Mouse (Mus musculus) right cerebral cortex, postnatal 4 days (tissue): ENCODE data around the gene Map4k1.

Source experiments
- DNase-seq: peaks from one replicate; pipeline ENCODE4 v3.0.0-alpha.2; 2022

The Map4k1 gene

DNA sequence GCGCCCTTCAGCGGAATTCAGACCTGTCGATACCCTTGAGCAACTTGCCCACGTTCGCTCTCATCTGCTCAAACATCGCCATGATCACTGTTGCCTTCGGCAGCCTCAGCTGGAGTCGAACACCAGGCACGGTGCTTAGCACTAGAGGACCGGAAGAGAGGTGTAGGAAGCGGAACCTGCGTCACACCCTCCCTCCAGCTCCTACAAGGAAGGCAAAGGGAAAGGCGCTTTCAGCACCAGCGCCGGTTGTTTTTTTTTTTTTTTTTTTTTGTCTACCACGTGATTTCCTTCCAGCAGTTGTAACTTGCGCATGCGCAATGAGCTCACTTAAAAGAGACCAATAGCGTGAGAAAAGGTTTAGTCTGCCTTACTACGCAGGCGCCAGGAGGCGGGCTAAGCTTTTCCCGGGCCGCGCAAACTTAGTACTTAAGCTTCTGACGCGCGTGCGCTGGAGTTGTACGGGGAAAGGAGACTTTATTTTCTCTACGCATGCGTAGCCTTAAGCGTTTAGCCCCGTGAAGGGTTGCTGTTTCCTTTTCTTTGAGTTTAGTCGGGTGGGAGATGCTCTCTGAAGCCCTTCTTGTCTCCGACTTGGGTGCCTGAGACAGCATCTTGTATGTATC is at the start of gene Map4k1, which contains the start of gene Eif3k:
Gene Map4k1, plus strand, starts transcription at position 400 of the 623 bp plus-strand sequence.
Gene Eif3k, minus strand, starts transcription at position 214 of the 623 bp plus-strand sequence.
- peak; percentile 96 for DNase-seq

DNA sequence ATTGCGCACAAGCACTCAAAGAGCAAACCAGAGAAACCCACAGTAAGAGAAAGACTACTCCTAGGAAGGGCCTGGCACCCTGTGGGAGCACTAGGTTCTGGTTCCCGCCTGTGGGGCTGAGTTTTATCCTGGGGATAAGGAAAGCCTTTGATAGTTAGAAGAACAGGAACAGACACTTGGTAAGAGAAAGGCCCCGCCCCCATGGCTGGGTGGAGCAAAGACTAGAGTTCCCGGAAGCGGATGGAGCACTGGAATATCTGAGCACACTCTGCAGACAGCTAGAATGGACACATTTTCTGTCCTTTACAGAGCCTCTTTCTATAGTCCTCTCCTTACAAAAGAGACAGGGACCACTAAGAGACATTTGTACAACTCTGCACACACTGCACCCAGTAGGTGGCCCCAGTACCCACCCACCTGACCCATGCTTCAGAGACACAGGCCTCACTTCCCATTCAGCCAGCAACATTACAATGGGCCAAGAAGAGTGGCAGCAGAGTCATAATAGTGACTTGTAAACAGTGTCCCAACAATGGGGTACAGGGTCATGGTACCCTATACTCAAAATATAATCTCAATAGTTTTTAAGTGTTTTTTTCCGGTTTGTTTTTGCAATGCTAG is 49.3 kb upstream of the Map4k1 start:
- no peak for DNase-seq

DNA sequence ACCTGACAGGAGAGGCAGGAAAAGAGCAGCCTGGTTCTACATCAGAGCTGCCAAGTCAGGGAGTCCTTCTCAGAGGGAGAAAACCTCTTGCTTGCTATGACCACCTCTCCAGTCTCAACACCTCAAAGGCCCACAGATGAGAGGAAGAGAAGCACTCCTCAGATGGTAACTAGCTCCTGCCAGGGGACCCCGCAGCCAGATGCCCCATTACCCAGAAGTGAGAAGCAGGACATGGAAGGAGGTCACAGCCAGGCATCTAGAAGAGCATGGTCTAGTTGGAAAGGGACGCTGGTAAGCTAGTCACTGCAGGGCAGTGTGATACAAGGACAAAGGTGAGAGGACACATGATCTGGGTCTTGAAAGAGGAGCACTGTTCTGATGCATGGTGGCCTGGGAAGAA is 48.0 kb upstream of the Map4k1 start:
- no peak for DNase-seq

DNA sequence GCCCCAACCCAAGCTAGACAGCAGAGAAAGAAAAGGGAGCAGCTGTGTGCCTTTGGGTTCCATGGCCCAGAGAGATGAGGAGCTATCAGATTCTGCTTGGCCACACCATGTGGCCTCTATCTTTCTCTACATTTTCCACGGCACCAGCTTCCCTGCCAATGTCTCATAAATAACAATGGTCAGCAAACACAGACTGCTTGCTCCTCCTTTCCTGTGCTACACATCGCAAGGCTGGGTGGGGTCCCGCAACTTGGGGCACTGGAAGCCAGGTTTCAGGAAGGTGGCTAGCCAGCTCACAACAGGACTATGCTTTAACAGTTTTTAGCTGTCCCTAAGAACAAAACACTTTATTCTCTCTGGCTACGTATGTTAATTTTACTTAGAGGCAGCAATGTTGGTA is 45.1 kb upstream of the Map4k1 start:
- DNase-seq, result no peak

DNA sequence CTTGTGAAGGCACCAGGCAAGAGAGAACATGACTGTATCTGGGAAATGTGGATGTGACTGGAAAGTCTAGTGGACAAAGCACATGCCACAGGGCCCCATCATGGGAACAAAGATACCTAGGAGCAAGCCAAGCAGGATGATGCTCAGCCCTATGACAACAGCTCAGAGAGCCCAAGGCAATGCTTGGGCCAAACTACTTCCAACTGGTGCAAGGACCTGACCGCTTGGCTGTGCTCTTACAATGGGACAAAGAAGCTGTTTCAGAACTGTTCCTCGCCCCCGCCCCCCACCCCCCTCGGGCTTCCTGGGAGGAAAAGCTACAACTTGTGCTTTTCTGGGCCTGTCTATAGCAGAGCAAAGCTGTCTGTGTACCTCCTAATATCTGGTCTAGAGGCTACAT is 43.2 kb upstream of the Map4k1 start:
- no peak for DNase-seq

DNA sequence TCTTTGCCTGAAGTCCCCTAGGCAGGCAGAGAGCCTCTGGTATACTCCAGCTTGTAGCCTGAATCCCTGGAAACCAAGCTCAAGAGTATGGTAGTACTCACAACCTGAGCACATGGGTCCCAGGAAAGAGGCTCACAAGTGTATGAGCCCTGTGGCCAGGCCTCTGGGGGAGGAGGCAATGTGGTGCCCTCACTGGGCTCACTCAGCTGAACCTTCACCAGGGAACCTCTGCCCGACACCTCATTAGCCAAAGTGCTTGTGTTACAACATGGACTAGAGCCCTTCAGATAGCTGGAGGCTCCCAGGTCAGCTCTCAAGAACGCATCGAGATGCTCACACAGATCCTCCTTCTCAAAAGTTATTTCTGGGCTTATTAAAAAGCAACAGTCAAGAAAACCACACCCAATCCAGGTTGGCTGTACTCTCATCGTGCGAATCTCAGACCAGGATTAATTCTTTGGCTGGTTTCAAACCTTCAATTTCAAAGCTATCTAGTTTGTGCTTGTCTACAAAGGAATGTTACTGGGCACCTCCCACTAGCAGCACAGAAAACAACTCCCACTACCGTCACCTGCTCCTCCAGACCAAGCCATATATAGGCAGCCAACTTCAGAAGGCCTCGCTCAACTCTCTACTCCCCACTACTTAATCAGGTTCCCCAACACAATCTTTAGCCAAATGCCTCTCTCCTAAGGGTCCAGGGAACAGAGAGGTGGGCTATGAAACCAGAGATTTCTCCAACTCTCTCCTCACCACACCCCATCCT is 42.2 kb upstream of the Map4k1 start:
- DNase-seq, result no peak

DNA sequence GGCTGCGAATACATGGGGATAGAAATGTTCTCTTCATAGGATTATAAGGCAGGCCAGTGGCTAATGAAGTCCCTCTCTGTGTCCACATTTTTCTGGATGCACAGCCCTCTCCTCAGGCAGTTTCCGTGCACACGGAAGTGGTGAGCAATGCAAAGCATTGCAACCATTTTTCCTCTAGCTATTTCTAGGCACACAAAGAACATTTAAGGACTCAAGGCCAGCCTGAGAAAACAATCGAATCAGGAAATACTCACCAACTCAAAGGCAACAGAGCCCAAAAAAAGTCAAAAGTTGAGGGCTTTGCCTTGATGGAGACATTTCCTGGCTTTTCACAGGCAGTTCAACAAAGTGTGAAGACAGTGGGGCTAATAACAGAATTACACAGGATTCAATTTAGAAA is 40.7 kb upstream of the Map4k1 start:
- no peak for DNase-seq

DNA sequence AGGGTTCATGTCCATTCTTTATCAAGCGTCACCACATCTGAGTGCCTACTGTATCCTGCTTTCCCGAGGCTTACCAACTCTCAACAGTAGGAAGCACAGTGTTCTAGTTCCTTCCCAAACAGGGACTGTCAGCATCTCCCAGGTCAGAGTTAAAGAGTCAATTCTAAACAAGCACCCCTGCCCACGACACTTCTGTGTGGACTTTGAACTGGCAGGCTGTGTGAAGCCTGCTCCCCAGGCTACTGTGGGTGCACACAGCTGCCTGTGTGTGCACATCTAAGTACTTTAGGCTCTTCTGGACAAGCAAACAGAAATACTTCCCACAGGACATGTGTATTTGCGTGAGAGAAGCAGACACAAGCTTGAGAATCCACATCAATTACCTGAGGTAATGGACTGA is 40.3 kb upstream of the Map4k1 start:
- no peak for DNase-seq

DNA sequence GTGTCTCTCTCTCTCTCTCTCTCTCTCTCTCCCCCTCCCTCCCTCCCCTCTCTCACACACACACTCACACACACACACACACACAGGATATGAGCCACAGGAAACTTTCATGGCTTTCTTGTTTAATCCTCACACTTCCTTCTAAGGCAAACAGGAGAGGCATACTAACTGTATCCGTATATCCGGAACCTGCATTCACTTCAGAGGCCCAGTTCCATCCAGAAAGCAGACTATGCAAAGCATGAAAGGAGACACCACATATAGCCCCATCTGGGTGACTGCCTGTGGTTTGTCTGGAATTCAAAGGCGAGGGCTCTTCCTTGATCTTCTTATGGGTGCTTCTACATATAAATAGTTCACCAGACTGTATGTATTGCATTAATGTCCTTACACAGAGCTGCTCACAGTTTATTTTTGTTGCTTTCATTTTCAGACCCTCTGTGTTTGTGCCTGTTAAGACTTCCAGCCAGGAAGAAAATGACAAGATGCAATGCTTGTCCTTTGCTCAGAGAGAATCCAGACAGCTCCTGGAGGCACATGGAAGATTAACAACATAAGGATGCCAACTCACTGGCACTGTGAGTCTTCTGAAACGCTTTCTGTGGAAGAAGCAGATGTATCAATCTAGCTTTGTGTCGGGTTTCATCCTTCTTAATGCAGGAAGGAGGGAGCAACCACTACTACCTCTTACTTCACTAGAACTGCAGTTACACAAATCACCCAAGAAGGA is 38.2 kb upstream of the Map4k1 start:
- no peak for DNase-seq

DNA sequence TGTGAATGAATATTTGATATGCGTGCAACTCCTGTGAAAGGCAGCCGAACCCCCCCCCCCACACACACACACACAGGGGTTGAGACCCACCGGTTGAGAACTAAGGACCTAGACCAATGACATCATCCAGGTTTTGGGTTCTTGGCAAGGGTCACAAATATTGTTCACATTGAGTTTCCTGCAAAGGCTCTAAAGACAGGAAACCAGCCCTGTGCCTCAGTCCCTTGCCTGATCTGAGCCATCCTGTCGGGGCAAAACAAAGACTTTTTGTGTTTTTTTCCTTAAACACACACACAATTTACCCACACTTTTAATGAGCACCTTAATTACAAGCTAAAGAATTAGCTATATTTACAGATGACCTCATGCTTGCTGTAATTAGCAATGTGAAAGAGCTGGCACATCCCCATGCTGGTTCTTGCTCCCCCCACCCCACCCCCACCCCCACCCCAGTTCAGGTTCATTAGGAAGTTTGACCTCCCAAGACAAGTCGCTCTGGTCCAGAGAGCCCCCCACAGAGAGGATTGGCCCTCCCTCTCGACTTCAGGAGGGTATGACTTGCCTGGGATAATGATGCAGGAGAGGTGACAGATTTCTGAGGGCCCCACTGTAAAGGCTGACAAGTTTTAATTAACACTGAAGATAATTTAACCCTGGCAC is 37.0 kb upstream of the Map4k1 start:
- DNase-seq, result no peak

DNA sequence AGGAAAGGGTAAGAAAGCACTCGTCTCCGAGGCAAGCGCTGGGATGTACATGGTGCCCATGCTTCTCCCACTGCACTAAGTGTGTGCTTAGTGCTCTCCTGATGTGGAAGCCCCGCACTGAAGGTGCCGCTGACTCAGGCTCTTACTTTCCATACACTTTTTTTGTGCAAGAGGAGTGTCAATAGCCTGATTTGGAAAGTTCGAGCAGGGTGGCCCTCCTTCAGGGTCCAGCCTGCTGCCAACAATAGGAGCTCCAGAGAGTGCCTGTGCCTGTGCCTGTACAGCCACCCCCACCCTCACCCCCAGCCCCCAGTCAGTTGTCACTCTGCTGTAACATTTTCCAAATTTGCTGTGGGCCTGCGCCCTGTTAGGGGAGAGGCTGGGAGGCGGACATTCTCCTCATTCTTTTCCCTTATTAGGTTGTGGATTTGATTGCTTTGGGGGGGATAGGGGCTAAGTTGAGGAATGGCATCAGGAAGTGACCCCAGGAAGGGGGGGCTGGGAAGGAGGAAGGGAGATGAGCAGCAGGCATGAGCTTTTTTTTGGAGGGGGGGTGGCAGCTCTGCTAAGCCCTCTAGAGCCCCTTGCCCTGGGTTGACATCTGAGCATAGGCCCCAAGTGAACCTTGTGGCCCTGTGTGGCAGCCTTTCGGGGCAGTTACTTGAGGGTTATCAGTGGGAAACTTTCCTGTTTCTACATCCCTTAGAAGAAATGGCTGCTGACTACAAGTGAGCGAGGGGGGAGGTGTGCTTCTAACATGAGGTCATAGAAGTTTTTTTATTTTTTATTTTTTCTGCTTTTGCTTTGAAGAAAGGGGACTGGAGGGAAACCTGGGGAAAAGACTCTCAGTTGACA is 36.2 kb upstream of the Map4k1 start:
- DNase-seq, result no peak

DNA sequence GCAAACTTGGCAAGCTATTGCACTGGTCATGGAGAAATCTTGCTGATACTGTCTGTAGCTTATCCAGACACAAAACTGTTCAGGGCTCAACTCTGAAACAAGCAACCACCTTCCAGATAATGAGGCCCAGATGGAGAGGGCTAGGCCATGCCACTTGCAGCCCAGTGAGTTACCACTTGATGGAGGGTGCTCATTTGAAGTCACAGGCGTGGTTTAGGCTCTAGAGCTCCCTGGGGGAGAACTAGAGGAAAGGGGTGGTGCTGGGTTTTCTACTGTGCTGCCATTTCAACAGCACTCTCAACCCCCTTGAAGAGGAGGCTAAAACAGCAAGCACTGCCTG is 35.6 kb upstream of the Map4k1 start:
- no peak for DNase-seq

DNA sequence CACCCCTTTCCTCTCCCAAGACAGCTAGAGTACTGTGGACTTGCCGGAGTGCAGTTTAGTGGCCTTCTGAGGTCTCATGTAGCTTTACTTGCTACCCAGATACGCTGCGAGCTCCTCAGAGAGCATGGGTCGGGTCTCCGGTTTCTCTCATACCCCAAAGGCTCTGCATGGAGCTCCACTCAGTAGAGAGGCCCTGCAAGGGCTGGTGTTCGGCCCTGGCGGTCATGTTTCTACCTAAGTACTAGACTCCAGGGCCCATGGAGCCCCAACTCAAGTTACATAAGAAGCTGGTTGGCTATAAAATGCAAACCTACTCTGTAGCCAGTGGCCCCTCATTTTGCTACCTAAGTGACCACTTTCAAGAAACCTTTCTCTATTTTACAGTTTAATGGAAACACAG is 33.1 kb upstream of the Map4k1 start:
- no peak for DNase-seq

DNA sequence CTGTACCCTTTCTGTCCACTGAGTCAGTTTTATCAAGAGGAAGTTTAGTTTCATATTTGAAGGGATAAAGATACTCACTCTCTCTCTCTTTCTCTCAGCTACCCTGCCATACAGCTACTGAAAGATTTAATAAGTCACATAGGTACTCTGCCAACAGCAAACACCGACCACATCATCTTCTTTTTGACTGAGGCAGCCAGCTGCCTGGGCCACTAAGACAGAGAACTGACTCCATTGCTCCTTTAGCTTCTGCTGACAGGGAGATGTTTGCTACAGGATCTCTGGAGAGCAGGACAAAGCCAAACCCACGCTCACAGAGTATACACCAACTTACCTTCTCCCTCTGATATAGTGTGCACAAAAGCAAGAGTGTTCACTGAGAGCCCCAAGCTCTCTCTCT is 32.6 kb upstream of the Map4k1 start:
- DNase-seq, result no peak

DNA sequence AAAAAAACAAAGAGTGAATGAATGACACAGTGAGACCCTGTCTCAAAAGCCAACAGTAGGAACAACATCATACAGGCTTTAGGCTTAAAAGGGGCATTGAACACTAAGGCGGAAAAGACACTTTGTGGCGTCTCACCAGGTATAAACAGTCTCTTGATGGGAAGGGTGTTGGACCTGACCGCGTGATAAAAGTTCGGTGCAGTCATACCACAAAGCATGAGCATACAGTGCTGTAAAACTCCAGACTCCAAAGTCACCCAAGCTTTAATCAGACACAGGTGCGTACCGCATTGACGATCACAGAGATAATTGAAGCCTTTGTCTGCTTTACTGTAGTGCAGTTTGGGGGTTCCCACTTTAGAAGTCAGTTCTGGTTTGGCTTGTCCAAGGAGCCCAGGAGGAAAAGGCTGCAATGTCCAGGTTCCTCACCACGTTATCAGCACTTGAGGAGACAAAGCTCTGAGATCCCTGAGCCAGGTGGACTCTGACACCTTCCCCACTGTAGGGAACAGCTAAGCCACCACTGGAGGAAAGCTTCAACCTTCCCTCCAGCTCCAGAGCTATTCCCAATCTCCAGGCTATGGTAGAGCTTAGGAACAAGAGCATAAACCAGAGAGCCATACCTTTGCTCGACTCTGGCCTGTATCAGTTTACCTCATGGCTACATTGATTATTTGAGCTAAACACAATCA is 31.4 kb upstream of the Map4k1 start:
- DNase-seq, result no peak

DNA sequence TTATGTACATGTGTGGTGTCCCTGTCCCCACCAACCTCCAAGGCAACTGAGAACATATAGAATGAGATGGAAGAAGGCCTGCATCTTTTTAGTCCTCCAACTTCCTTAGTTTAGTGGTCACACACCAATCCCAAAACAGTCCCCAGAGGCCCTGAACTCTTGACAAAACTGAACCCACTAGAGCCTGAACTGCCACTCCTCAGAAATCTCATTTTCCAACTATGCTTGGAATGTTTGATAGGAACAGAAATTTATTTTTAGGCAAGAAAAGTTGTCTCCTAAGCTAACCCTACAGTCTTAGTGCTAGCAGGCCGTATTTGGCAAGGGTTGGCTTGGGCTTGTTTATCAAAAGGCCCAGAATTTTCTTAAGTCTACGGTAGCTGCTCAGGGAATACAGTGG is 30.1 kb upstream of the Map4k1 start:
- DNase-seq, result no peak

DNA sequence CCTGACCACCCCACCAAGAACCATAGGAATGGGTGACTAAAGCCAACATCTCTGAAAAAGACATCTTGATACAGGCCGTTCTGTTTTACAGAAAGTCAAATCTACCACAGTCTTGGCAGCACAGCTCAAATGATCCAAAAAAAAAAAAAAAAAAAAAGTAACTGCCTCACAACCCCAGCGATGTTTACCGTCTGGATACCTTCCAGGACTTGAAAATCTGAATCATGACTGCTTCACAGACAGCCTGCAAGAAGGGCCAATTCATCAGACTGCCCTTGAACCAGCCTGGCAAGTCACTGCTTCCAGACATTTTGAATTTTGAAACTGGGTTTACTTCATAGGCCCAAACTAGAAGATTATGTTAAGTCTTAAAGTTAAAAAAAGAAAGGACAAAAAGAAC is 29.1 kb upstream of the Map4k1 start:
- DNase-seq, result no peak

DNA sequence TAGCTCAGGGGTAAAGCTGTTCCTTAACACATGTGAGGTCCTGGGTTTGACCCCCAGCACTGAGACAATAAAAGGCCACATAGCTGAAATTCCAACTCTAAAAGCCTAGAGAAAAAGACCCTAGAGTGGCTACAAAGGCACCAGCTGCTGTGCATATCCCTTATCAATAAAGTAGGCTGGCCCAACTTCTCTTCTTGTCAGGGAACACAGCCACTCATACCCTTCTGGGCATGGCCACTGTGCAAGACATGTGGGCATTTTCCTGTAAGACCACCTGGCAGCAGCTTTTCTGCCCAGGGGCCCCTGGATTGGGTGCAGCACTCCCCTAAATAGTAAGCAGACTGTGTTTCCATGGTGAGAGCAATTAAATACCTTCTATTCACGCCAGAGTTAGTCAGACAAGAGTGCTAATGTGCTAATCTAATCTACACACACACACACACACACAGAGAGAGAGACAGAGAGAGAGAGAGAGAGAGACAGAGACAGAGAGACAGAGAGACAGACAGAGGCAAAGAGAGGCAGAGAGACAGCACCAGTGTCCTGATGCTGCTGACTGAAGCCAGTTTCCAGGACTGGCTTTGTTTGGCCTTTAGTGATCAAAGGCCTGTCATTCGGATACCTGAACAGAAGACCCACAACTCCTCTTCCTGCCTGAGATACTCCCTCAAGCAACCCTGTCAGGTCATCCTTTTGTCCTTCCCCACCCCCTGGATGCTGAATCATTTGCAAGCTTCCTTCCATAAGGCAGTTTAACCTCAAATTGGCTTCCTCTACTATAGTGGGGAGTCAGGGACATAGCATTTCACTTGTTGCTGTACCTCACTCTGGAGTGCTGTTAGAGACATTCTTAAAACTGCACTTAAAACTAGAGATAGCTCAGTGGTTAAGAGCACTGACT is 28.1 kb upstream of the Map4k1 start:
- no peak for DNase-seq

DNA sequence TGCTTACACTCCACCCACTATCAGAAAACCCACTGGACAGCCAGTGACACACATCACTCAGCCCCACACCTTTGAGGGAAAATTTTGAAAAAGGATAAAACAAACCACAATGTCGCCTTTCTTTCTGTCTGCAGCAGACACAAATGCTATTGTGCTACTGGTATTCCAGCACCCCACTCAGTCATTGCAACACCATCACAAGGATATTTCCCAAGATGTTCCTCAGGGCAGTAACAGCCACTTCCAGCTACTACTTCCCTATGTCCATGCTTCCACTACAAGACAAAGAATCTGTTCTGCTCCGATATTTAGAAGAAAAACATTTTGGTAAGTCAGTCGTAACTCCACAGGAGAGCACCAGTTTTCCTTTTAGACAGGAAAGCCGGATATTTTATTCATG is 27.1 kb upstream of the Map4k1 start:
- no peak for DNase-seq

DNA sequence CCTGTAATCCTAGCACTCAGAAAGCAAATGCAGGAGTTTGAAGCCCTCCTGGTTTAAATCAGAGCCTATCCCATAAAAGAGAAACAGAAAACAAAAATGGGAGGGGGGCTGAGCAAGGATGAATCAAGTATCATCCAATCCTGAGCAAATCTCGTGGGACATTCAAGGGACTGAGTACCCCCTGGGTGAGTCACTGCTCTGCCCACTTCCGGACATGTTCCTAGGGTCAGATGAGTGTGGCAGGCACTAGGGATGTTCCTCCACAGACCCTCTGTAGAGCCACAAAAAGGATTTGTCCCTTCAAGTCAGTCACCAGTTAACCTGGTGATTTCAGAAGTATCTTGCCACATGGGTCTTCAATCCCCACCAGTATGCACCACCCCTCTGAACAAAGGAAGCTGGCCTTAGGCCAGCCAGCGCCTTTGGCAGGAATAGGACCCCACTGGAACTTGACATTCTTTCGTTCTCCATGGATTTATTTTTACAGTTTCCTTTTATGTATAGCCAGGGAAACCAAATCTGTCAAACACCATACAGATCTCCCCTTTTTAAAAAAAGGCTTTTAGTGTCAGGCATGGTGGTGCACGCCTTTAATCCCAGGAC is 26.5 kb upstream of the Map4k1 start:
- no peak for DNase-seq
